Mouse (Mus musculus): ENCODE measurements around the gene Ankle1. TPM values are rescaled to one million over a fixed set of nuclear protein-coding genes. Genes with fewer than 3 reads are reported as not detected.

Gene Ankle1
- polyA plus RNA-seq, 1 experiment from 2014 or later = 58.3 TPM

DNA sequence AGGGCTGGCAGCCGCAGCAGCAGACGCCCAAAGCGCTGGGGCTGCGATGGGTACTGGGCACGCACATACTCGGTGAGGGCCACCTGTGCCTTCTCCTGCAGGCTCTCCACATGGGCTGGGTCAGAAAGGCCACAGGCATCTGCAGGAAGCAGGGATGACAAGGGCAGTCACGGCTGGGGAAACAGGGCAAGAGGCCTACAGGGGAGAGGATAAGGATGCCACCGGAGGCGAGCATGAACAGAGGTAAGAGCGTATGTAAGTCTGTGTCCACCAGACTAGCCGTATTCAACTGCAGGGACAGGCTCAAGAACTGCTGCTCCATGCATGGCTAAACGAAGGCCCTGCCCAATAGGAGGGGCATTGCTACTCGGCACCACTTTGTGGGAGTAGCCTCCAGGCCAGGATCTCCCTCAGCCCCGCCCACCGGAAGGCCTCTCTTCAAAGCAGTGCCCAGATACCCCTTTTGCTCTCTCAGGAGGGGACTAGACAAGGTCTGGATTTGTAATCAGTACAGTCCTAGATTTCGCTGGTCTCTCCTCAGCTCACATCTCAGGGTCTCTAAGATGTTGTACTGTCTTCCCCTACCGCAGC, 31.1 kb upstream of the Ankle1 start:
- peaks cover 42% of the 10 kb centered on the region for H3K27me3 ChIP-seq (replicated peaks)
- no peak for ATAC-seq
- 0 out of 2 replicates have a peak overlapping the region, but pooled peaks have one; percentile 9 for H3K27ac ChIP-seq
- H3K36me3 ChIP-seq = peaks cover 46% of the 10 kb centered on the region
- no peak overlapping the region for H3K4me2 ChIP-seq
- WGBS (ENCODE audit: insufficient replicate concordance) = 67% methylated on average over 17 of the region's 17 CpGs
- no peak overlapping the region for H3K4me3 ChIP-seq
- no peaks in the 10 kb centered on the region for H3K9me3 ChIP-seq (replicated peaks)
- H3K9ac ChIP-seq = no peak overlapping the region
- H3K4me1 ChIP-seq = peaks cover 67% of the 10 kb centered on the region

DNA sequence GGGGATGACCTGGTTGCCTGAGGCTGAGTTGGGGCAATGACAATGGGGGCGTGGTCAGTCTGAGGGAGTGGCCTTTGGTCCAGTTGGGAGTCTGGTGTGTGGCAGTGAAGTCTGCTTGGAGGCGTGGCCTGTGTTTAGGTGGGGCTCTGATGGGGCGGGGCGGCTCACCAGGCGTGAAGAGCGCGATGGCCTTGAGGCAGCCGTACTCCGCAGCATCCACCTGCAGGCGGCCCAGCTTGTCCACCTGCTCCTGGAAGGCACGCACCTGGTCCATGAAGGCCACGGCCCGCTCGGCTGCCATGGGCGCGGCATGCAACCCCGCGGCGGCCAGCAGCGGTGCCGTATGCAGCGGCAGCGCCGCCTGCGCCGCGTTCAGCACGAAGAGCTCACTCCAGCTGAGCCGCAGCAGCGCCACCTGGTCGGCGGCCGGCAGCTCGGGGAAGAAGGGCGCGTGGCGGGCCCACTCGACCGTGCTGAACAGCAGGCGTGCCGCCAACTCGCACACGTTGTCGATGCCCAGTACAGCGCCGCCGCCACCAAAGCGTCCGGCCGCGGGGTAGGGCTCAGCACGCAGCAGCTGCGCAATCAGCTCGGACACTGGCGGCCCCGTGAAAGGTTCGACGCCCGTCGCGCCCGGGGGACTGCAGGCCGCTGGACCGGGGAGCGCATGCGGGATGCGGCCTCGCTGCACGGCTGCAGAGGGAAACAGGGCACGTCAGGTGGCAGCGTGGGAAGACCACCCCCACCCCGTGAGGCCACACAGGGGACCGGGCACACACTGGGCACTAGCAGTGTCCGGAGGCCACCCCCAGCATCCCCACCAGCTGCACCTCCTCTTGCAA, 30.0 kb upstream of the Ankle1 start:
- Histone ChIP-seq H3K9me3 (replicated peaks) (no peaks in the 10 kb centered on the region), H3K4me1 (peaks cover 66% of the 10 kb centered on the region), H3K4me2 (peak overlapping the region; percentile 74), H3K4me3 (peak overlapping the region; percentile 44), H3K9ac (peak overlapping the region; percentile 45), H3K27me3 (replicated peaks) (peaks cover 53% of the 10 kb centered on the region), H3K27ac (0 out of 2 replicates have a peak overlapping the region, but pooled peaks have one; percentile 9), H3K36me3 (peaks cover 43% of the 10 kb centered on the region)
- 0 out of 2 replicates have a peak, but pooled peaks have one; percentile 22 for ATAC-seq
- WGBS (ENCODE audit: insufficient replicate concordance) = 12% methylated on average over 74 of the region's 74 CpGs

DNA sequence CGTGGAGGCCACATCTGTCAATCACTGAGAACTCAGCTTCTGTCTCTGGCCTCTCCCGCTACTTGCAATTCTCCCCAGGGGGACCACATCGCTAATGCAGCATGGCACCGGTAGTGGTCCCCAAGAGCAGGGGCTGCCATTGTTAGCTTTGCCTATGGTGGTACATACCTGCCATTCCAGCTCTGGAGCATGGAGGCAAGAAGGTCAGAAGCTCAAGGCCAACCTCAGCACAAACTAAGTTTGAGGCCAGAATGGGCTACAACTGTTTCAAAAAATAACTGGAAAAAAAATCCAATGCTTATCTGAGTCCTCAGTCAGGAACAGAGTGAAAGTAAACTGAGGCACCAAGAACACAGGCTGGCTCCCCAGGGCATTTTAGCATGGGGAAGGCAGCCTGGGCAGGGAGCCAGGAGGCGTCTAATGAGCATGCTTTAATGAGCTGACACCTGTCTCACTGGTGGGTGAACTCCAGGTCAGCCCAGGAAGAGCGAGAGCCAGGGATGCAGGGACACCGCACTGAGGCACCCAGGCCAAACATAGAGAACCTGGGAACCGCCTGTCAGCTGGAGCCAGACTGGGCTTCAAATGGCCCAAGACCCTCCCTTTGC, 29.3 kb upstream of the Ankle1 start:
- WGBS (ENCODE audit: insufficient replicate concordance) = 55% methylated on average over 8 of the region's 8 CpGs
- H3K4me1 ChIP-seq = peaks cover 72% of the 10 kb centered on the region
- peak overlapping the region; percentile 74 for H3K4me2 ChIP-seq
- peaks cover 60% of the 10 kb centered on the region for H3K27me3 ChIP-seq (replicated peaks)
- no peak overlapping the region for H3K27ac ChIP-seq
- peak overlapping the region; percentile 44 for H3K4me3 ChIP-seq
- no peak for ATAC-seq
- no peaks in the 10 kb centered on the region for H3K9me3 ChIP-seq (replicated peaks)
- peaks cover 43% of the 10 kb centered on the region for H3K36me3 ChIP-seq
- H3K9ac ChIP-seq = peak overlapping the region; percentile 45; the same call in 1 of the 2 replicates

GRCm38 (mm10) chr8:71379008-71379407, 26.8 kb upstream of the Ankle1 start:
- Histone ChIP-seq H3K36me3 (peaks cover 31% of the 10 kb centered on the region), H3K9me3 (replicated peaks) (no peaks in the 10 kb centered on the region), H3K9ac (no peak overlapping the region), H3K27ac (no peak overlapping the region), H3K4me3 (0 out of 2 replicates have a peak overlapping the region, but pooled peaks have one; percentile 66), H3K27me3 (replicated peaks) (peaks cover 77% of the 10 kb centered on the region), H3K4me1 (peaks cover 81% of the 10 kb centered on the region), H3K4me2 (peak overlapping the region; percentile 95)
- 60% methylated on average over 4 of the region's 4 CpGs for WGBS (ENCODE audit: insufficient replicate concordance)
- ATAC-seq = no peak

DNA sequence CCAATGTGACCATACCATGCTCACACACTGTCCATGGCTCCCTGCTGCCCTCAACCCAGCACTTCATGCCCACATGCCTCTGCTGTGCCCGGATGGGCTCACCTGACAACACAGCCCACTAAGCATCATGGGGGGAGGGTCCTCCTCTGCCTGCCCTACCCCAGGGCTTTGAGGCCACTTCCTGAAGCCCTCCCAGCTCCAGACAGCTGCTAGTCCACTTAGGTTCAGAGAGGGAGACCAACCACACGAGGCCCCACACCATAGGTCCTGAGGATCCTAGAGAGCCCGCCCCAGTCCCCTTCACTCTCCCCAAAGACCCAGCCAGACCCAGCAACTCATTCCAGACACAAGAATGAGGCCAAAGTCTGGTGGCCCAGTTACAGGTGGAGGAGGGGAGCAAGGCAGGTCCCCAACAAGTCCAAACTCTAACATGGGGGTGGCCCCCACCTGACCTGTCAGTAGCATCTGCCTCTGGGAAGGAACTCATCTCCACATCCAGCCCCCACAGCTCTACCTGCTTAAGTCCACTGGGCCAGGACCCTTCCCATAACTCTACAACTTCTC, 26.2 kb upstream of the Ankle1 start:
- whole genome bisulfite sequencing (ENCODE audit: insufficient replicate concordance) = 49% methylated on average over 3 of the region's 3 CpGs
- ATAC-seq = no peak
- Histone ChIP-seq H3K27ac (0 out of 2 replicates have a peak overlapping the region, but pooled peaks have one; percentile 18), H3K9me3 (replicated peaks) (no peaks in the 10 kb centered on the region), H3K27me3 (replicated peaks) (peaks cover 77% of the 10 kb centered on the region), H3K4me2 (peak overlapping the region; percentile 95), H3K4me1 (peaks cover 79% of the 10 kb centered on the region), H3K4me3 (peak overlapping the region; percentile 66), H3K9ac (peak overlapping the region; percentile 74; the same call in 1 of the 2 replicates), H3K36me3 (peaks cover 25% of the 10 kb centered on the region)

- peak overlapping the region; percentile 74 for H3K9ac ChIP-seq
- H3K36me3 ChIP-seq = peaks cover 16% of the 10 kb centered on the region
- 6% methylated on average over 72 of the region's 72 CpGs for WGBS (ENCODE audit: insufficient replicate concordance)
- H3K27ac ChIP-seq = peak overlapping the region; percentile 73
- peaks cover 70% of the 10 kb centered on the region for H3K4me1 ChIP-seq
- ATAC-seq = no peak
- H3K4me2 ChIP-seq = peak overlapping the region; percentile 95
- H3K4me3 ChIP-seq = peak overlapping the region; percentile 66
- no peaks in the 10 kb centered on the region for H3K9me3 ChIP-seq (replicated peaks)
- H3K27me3 ChIP-seq (replicated peaks) = peaks cover 77% of the 10 kb centered on the region
Measured at GRCm38 (mm10) chr8:71380178-71381171, 25.3 kb upstream of the Ankle1 start.

GRCm38 (mm10) chr8:71381421-71381970, 24.3 kb upstream of the Ankle1 start, which contains the start of gene Nr2f6:
Gene Nr2f6, minus strand, starts transcription at chr8:71381960.
- Histone ChIP-seq H3K4me2 (peak within 1 kb of the TSS; percentile 95), H3K27ac (peak within 1 kb of the TSS; percentile 73), H3K9ac (peak within 1 kb of the TSS; percentile 74), H3K4me3 (peak within 1 kb of the TSS; percentile 66), H3K36me3 (peaks cover 9% of the 10 kb centered on the region), H3K27me3 (replicated peaks) (peaks cover 68% of the 10 kb centered on the region), H3K9me3 (replicated peaks) (no peaks in the 10 kb centered on the region), H3K4me1 (peaks cover 60% of the 10 kb centered on the region)
- WGBS (ENCODE audit: insufficient replicate concordance) = 0% methylated on average over 67 of the region's 89 CpGs
- no peak; the same call in 1 of the 2 replicates for ATAC-seq

DNA sequence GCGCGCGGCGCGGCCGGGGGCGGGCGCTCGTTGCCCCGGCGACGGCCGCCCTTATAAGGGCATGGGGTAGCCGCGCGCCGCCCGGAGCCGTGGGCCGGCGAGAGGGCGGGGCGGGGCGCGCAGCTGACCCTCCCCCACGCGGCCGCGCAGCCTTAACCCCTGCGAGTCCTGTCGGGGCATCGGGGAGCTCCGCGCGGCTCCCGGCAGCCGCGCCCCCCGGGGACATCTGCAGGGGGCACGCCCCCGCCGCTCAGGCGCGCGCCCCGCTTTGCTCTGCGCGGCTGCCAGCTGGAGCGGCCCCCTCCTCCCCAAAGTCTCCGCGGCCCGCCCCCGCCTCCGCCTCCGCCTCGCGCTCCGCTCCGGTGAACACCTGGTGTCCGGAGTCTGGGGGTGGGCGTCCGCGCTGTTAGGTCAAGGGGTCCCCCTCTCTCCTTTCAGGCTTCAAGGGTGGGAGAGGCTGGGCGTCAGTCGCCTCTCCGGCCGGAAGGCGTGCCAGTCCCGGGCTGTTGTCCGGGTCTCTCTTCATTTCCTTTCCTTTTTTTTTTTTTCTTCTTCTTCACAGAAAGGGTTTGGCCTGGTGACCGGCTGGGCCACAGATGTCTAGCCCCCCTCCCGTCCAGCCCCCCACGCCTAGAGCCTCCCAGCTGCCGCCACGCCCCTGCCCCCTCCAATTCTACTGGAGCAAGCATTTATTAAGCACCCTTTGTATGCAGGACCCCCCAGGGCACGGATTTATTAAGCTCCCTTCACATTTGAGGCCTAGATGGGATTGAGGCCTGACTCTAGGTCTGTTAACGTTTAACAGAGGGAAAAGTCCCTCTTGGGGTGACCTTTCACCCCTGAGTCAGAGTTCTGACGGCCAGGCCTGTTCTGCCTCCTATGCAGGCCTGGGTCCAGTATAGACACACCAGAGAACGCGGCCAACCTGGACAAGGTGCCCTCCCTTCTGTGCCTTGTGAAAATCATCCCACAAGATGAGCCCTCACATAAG, 23.5 kb upstream of the Ankle1 start:
- H3K4me3 ChIP-seq = peak overlapping the region; percentile 66
- 6% methylated on average over 73 of the region's 80 CpGs for WGBS (ENCODE audit: insufficient replicate concordance)
- H3K9me3 ChIP-seq (replicated peaks) = no peaks in the 10 kb centered on the region
- peak overlapping the region; percentile 69 for H3K27ac ChIP-seq
- peaks cover 9% of the 10 kb centered on the region for H3K36me3 ChIP-seq
- H3K4me2 ChIP-seq = peak overlapping the region; percentile 95
- ATAC-seq = peak; percentile 78
- peak overlapping the region; percentile 61 for H3K9ac ChIP-seq
- H3K27me3 ChIP-seq (replicated peaks) = peaks cover 60% of the 10 kb centered on the region
- H3K4me1 ChIP-seq = peaks cover 52% of the 10 kb centered on the region

- Histone ChIP-seq H3K4me3 (no peak overlapping the region), H3K36me3 (peaks cover under 1% of the 10 kb centered on the region; the same call in 1 of the 2 replicates), H3K27ac (peak overlapping the region; percentile 69), H3K27me3 (replicated peaks) (peaks cover 49% of the 10 kb centered on the region), H3K9me3 (replicated peaks) (no peaks in the 10 kb centered on the region), H3K9ac (no peak overlapping the region), H3K4me1 (peaks cover 46% of the 10 kb centered on the region), H3K4me2 (peak overlapping the region; percentile 95)
- 47% methylated on average over 12 of the region's 12 CpGs for WGBS (ENCODE audit: insufficient replicate concordance)
- ATAC-seq = no peak
Measured at GRCm38 (mm10) chr8:71383396-71383795, 22.4 kb upstream of the Ankle1 start.

DNA sequence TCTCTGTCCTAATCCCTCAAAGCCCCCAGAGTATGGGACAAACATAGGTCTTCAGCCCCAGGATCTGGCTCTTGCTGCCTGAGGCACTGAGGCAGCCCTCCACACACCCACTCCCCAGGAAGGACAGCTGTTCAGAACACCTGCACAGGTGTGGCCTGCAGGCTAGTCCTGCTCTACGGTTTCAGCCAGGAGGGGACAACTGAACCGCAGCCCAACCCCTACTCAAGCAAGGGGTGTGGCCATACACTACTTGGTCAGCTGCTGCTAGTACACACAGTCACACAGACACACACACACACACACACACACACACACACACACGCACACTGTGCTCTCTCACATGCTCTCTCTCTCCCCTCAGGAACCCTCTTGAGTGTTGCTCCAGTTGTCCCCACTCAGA, 21.9 kb upstream of the Ankle1 start:
- no peak for ATAC-seq
- Histone ChIP-seq H3K9me3 (replicated peaks) (no peaks in the 10 kb centered on the region), H3K36me3 (no peaks in the 10 kb centered on the region), H3K9ac (no peak overlapping the region), H3K27ac (peak overlapping the region; percentile 69), H3K4me2 (peak overlapping the region; percentile 95), H3K4me3 (no peak overlapping the region), H3K4me1 (peaks cover 44% of the 10 kb centered on the region), H3K27me3 (replicated peaks) (peaks cover 44% of the 10 kb centered on the region)
- 37% methylated on average over 2 of the region's 3 CpGs for WGBS (ENCODE audit: insufficient replicate concordance)
